Comparison of ENCODE assay signal across 5 mouse cellular contexts in genomic region chr9:63550701-63551100, GRCm38 (mm10). TPM values are rescaled to one million over a fixed set of nuclear protein-coding genes. Genes with fewer than 3 reads are reported as not detected.
"Had no signal": no experiment of that assay in that cellular context is flagged by ENCODE, and none has a peak within 500 bp of the region (broad histone marks: within the 10 kb centered on the region; RNA-seq: fewer than 3 reads in every experiment).

No protein-coding gene starts in this region.

RNA-seq across cellular contexts. Expression of gene Iqch, which starts 51.6 kb away (rescaled TPM):
- polyA plus RNA-seq: cerebellum, adult 2 months; embryonic facial prominence, embryonic 11.5 days; embryonic facial prominence, embryonic 13.5 days; erythroblast, embryonic 14.5 days; forebrain, embryonic 12.5 days had no signal
